Mouse (Mus musculus) heart, postnatal 0 days (tissue): ENCODE data around the gene Gtf2i.

Experiments
- CTCF ChIP-seq: IDR thresholded peaks from 2 replicates; pipeline ENCODE4 v1.5.1; 2016; ENCODE audit warnings: antibody characterized with exemption, control low read depth, low read depth
- EP300 ChIP-seq: IDR thresholded peaks from 2 replicates; pipeline ENCODE4 v1.6.1; 2016; ENCODE audit warnings: antibody characterized with exemption, low read depth

- TF ChIP-seq CTCF, result no peak
- no peak for TF ChIP-seq EP300
Measured at GRCm38 (mm10) chr5:134243661-134244436, 70.7 kb downstream of the Gtf2i start.
